Mouse (Mus musculus) olfactory bulb, adult 2 months (tissue): ENCODE data around the gene Thsd4.

Experiments
- CTCF ChIP-seq: fragments of 200-500 bp; IDR thresholded peaks from 2 replicates; pipeline ENCODE4 v1.5.1; 2012; ENCODE audit warnings: low read depth, mild to moderate bottlenecking, low read length, moderate library complexity; ENCODE audit not compliant: insufficient read depth
- POLR2A ChIP-seq: fragments of 200-500 bp; IDR thresholded peaks from 2 replicates; pipeline ENCODE4 v1.6.1; 2012; ENCODE audit warnings: mild to moderate bottlenecking, low read depth, low read length, moderate library complexity; ENCODE audit not compliant: insufficient read depth

DNA sequence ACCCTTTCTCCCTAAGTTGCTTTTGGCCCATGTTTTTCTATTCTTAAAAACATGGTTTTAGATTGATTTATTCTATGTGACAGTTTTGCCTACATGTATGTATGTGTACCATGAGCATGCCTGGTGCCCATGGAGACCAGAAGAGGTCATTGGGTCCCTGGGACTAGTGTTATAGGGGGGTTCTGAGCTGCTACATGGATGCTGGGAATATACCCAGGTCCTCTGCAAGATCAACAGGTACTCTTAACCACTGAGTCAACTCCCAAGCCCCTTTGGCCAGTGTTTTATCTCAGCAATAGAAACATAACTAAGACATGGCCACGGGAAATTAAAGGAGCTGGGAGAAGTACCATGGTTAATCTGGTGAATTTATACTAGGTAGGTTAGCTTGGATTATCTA is 371.3 kb downstream of the Thsd4 start:
- TF ChIP-seq CTCF (no peak), POLR2A (no peak)
